23 mouse cellular contexts compared by ENCODE assay signal in genomic region chr11:64369516-64369915, GRCm38 (mm10).
DNase-seq lines count a peak whose midpoint lies in the region; ATAC-seq lines count a peak whose summit lies in the region.
"Had no signal": no experiment of that assay in that cellular context is flagged by ENCODE, and none has a peak within 500 bp of the region (broad histone marks: within the 10 kb centered on the region; RNA-seq: fewer than 3 reads in every experiment).

No protein-coding gene starts in this region.

- intact Hi-C loops in gastrocnemius, postnatal 14 days (cut with DNase I; ENCODE audit: low total_unique reads): no loop called here
- intact Hi-C loops in left cerebral cortex, postnatal 14 days (cut with DNase I): no loop called here

- H3K27me3 ChIP-seq in hindbrain, embryonic 12.5 days: no peaks in the 10 kb centered on the region
- H3K27me3 ChIP-seq: embryonic facial prominence, embryonic 15.5 days; liver, embryonic 13.5 days; midbrain, embryonic 15.5 days had no signal

- no peak overlapping the region for H3K4me3 ChIP-seq in hindbrain, embryonic 12.5 days
- H3K4me3 ChIP-seq: embryonic facial prominence, embryonic 15.5 days; heart, embryonic 12.5 days; liver, embryonic 13.5 days; midbrain, embryonic 15.5 days had no signal

- WGBS in hindbrain, embryonic 12.5 days: 85% methylated on average over 8 of the region's 8 CpGs

- H3K9me3 ChIP-seq in hindbrain, embryonic 12.5 days (replicated peaks): no peaks in the 10 kb centered on the region
- H3K9me3 ChIP-seq: embryonic facial prominence, embryonic 15.5 days; heart, embryonic 12.5 days; liver, embryonic 13.5 days; midbrain, embryonic 15.5 days had no signal

- DNase-seq in gastrocnemius, adult 18-20 months (ENCODE audit: low spot score): peak; percentile 5
- no peak for DNase-seq in gastrocnemius, postnatal 14 days
- DNase-seq in right cerebral cortex, postnatal 25 days: peak; percentile 38
- DNase-seq in right cerebral cortex, postnatal 4 days: no peak
- DNase-seq in left cerebral cortex, postnatal 14 days (ENCODE audit: low spot score in 2 of 2): peak; percentile 14 to 27
- no peak for DNase-seq in urinary bladder, postnatal 25 days (ENCODE audit: low spot score)
- no peak for DNase-seq in adrenal gland, postnatal 10 days
- DNase-seq: adrenal gland, adult 8-10 months; B cell, adult 2 months; cerebellum, adult 2 months; heart, postnatal 36 days; kidney, adult 2 months; kidney, postnatal 4 days; liver, embryonic 13.5 days; spleen, adult 18-20 months; thymus, postnatal 25 days had no signal

- no peaks in the 10 kb centered on the region for H3K4me1 ChIP-seq in hindbrain, embryonic 12.5 days
- H3K4me1 ChIP-seq: embryonic facial prominence, embryonic 15.5 days; heart, embryonic 12.5 days; liver, embryonic 13.5 days; midbrain, embryonic 15.5 days had no signal

- no peak overlapping the region for H3K4me2 ChIP-seq in hindbrain, embryonic 12.5 days (replicated peaks)
- H3K4me2 ChIP-seq: embryonic facial prominence, embryonic 15.5 days; heart, embryonic 12.5 days; liver, embryonic 13.5 days; midbrain, embryonic 15.5 days had no signal

- H3K9ac ChIP-seq in hindbrain, embryonic 12.5 days: no peak overlapping the region
- H3K9ac ChIP-seq: embryonic facial prominence, embryonic 15.5 days; heart, embryonic 12.5 days; liver, embryonic 13.5 days; midbrain, embryonic 15.5 days had no signal

- no peak for ATAC-seq in hindbrain, embryonic 12.5 days (ENCODE audit: low FRiP score)
- ATAC-seq: forebrain, embryonic 14.5 days; hindbrain, postnatal 0 days; midbrain, embryonic 15.5 days had no signal

- no peaks in the 10 kb centered on the region for H3K36me3 ChIP-seq in hindbrain, embryonic 12.5 days
- H3K36me3 ChIP-seq: embryonic facial prominence, embryonic 15.5 days; heart, embryonic 12.5 days; liver, embryonic 13.5 days; midbrain, embryonic 15.5 days had no signal

- H3K27ac ChIP-seq in hindbrain, embryonic 12.5 days: no peak overlapping the region
- H3K27ac ChIP-seq: embryonic facial prominence, embryonic 15.5 days; hindbrain, postnatal 0 days; liver, embryonic 13.5 days; midbrain, embryonic 15.5 days; stomach, postnatal 0 days had no signal

Comparison
In these comparisons a context has a peak if more than half of its experiments do, and no peak if none do; other contexts are left out.
1. DNase-seq: peak in gastrocnemius, adult 18-20 months (single experiment), right cerebral cortex, postnatal 25 days (single experiment) and left cerebral cortex, postnatal 14 days (2 of 2); none in gastrocnemius, postnatal 14 days (single experiment), right cerebral cortex, postnatal 4 days (single experiment), urinary bladder, postnatal 25 days (single experiment) and adrenal gland, postnatal 10 days (single experiment).